Mouse (Mus musculus): ENCODE results near the gene 1700001C02Rik. TPM values are rescaled to one million over a fixed set of nuclear protein-coding genes. Genes with fewer than 3 reads are reported as not detected.
A peak's percentile ranks its signal among the peaks of the same experiment; 100 is the strongest.

1700001C02Rik gene
- total RNA-seq (2021), result not detected
- long read RNA-seq, experiment 1, result 0 reads
- long read RNA-seq, experiment 2, result 0 reads

GRCm38 (mm10) chr5:30465861-30466260, at the start of gene 1700001C02Rik:
TSS of gene 1700001C02Rik (plus strand) at chr5:30466047.
- DNase-seq, result no peak

GRCm38 (mm10) chr5:30416665-30417064, 49.2 kb upstream of the 1700001C02Rik start:
- DNase-seq, result no peak

GRCm38 (mm10) chr5:30423121-30423520, 42.7 kb upstream of the 1700001C02Rik start:
- DNase-seq, result no peak

DNA sequence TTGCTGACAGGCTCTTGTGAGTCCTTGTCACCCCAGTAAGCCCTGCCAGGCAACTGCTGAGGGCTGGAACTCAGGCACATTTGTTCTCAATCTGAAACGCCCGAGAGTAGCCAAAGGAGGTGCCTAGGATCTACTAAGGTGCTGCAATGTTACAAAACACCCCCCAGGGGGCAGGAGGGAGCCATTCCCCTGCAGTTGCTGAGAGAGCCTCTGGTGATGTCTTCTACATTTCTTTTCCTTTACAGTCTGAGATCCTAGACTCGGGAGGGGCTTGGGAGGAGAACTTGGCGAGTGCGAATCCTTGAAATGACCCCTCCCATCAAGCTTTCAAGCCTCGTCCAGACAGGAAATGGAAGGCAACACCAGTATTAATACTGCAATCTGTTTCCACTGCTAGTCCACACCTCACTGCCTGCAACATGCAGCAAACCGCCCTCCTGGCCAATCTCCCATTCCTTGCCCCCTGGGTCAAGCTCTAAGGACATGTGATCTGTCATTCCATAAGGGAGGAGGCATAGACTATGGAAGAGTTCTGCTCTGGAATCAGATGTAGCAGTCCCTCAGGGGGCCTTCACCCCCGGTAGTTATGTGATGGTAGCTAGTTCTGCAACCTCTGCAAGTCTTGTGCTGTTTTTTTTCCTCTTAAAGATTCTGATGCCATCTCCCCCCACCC, 42.1 kb upstream of the 1700001C02Rik start:
- DNase-seq, result no peak

GRCm38 (mm10) chr5:30427406-30427805, 38.4 kb upstream of the 1700001C02Rik start:
- no peak for DNase-seq

GRCm38 (mm10) chr5:30438931-30439330, 26.9 kb upstream of the 1700001C02Rik start:
- no peak for DNase-seq

- no peak for DNase-seq
These were observed 25.4 kb upstream of the 1700001C02Rik start for GRCm38 (mm10) chr5:30440308-30440906.

DNA sequence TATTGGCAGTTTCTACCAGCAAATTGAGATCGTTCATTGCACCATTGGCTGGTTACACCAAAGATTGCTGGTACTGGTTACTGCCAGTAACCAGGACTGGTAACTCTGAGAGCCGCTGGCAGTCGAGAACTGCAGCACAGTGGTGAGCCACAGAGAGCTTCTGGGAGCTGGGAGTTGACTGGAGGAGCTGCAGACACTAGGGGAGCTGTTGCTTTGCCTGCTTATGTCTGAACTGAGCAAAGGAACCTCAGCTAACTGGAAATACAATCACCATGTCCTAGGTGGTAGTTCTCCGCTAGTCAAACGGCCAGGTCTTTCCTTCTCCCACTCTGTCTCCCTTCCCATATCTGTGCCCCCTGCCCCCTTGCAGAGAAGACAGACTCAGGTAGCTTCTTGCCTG, 23.7 kb upstream of the 1700001C02Rik start:
- no peak for DNase-seq

GRCm38 (mm10) chr5:30444327-30444895, 21.4 kb upstream of the 1700001C02Rik start:
- DNase-seq, result no peak

- no peak for DNase-seq
These were observed 9.8 kb upstream of the 1700001C02Rik start for GRCm38 (mm10) chr5:30456056-30456455.

DNA sequence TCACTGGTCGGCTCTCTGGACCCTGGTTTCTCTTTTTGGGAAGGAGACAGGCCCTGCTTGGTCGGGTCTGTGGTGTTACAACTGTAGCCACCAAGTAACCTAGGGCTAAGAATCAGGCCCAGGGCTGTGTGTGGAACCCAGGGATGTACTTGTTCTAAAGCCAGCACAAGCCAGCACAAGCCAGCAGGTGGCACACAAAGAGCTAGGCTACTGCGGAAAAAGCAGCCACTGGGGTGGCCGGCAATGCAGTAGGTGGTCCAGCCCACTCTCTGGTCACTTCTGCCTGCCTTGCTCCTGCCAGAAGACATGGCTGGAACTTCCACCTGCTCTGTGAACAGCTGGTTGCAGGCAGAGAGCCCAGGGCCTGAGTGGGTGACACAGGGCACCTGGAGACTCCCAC, 5.7 kb upstream of the 1700001C02Rik start:
- DNase-seq, result no peak

DNA sequence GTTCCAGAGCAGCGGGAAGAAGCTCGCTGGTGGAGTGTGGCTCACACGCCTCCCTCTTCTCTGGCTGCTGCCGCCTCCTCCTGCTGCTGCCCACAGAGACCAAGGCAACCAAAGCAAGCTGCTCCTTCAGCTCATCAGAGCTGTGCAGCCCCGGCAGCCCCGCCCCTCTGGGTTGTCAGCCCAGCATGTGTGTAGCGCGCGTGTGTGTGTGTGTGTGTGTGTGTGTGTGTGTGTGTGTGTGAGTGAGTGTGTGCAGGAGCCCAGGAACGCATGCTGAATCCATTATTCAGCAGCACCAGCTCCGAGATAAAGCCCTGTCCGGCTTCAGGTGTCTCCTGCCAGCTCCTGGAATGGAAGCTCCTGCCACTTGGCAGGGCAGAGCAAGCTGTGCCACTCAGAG, 4.0 kb upstream of the 1700001C02Rik start, which contains the start of gene Otof:
TSS of gene Otof (minus strand) at position 112 of the 400 bp plus-strand sequence.
- peak; percentile 8 for DNase-seq

GRCm38 (mm10) chr5:30466315-30466714, 468 bp downstream of the 1700001C02Rik start:
- DNase-seq, result no peak

GRCm38 (mm10) chr5:30470454-30470853, 4.6 kb downstream of the 1700001C02Rik start:
- no peak for DNase-seq

- DNase-seq, result no peak
These were observed 6.3 kb downstream of the 1700001C02Rik start for GRCm38 (mm10) chr5:30472148-30472547.

GRCm38 (mm10) chr5:30476534-30476933, 10.7 kb downstream of the 1700001C02Rik start:
- no peak for DNase-seq

DNA sequence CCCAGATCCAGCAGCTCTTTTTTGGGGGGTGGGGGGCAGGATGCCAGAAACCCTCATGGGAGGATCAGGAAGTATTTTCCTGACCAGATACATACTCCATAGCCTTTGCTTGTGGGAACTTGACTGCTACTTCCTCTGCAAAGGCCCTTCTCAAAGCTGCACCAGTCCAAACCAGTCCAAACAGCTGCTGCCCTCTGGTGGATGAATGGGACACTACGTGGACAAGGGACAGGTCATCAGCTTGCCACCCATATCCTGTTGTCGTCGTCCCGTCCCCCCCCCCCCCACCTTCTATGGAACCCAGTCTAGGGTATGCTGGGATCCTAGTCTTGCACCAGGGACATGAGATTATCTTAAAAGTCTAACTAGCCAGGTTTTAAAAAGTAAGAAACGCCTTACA, 16.5 kb downstream of the 1700001C02Rik start:
- DNase-seq, result peak; percentile 30

GRCm38 (mm10) chr5:30483533-30483932, 17.7 kb downstream of the 1700001C02Rik start:
- DNase-seq, result no peak

- DNase-seq, result no peak
These were observed 18.7 kb downstream of the 1700001C02Rik start for GRCm38 (mm10) chr5:30484591-30484990.

DNA sequence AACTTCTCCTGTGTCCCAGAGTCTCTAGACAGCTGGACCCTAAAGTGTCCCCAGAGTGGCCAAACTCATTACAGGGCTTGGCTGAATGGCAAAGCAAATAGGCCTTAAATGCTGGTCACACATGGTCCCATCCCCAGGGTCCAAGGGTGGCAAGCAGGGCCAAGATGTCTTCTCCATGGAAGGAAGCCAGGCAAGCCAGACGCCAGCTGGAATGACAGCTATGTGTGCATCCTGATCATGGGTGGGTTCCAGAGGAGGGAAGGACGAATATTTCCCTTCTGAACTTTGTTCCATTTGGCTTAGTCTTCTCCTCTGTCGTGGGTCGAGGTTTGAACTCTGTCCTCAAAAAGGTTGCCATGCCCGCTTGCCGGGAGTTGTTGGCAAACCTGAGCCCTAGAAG, 19.3 kb downstream of the 1700001C02Rik start:
- DNase-seq, result no peak

- no peak for DNase-seq
These were observed 24.4 kb downstream of the 1700001C02Rik start for GRCm38 (mm10) chr5:30490215-30490614.

- no peak for DNase-seq
These were observed 25.0 kb downstream of the 1700001C02Rik start for GRCm38 (mm10) chr5:30490845-30491244.

GRCm38 (mm10) chr5:30493723-30494122, 27.9 kb downstream of the 1700001C02Rik start:
- DNase-seq, result no peak
